Mouse (Mus musculus): Measurements from ENCODE around the gene Map3k9.
A peak's percentile ranks its signal among the peaks of the same experiment; 100 is the strongest.

The Map3k9 gene

GRCm38 (mm10) chr12:81781105-81781909, at the start of gene Map3k9:
Gene Map3k9 (minus strand): TSS chr12:81781175.
- peak; percentile 95 for DNase-seq (ENCODE audit: inconsistent ontology term)

GRCm38 (mm10) chr12:81828355-81828754, 47.4 kb upstream of the Map3k9 start:
- DNase-seq (ENCODE audit: inconsistent ontology term): peak; percentile 80

GRCm38 (mm10) chr12:81822778-81823480, 42.0 kb upstream of the Map3k9 start:
- DNase-seq (ENCODE audit: inconsistent ontology term): no peak

- no peak for DNase-seq (ENCODE audit: inconsistent ontology term)
These were observed 41.2 kb upstream of the Map3k9 start for GRCm38 (mm10) chr12:81822176-81822575.

GRCm38 (mm10) chr12:81820700-81821099, 39.7 kb upstream of the Map3k9 start:
- no peak for DNase-seq (ENCODE audit: inconsistent ontology term)

GRCm38 (mm10) chr12:81817126-81817505, 36.1 kb upstream of the Map3k9 start:
- no peak for DNase-seq (ENCODE audit: inconsistent ontology term)

- peak; percentile 83 for DNase-seq (ENCODE audit: inconsistent ontology term)
These were observed 35.6 kb upstream of the Map3k9 start for GRCm38 (mm10) chr12:81816330-81817125.

GRCm38 (mm10) chr12:81814742-81815141, 33.8 kb upstream of the Map3k9 start:
- no peak for DNase-seq (ENCODE audit: inconsistent ontology term)

- DNase-seq (ENCODE audit: inconsistent ontology term): no peak
These were observed 29.4 kb upstream of the Map3k9 start for GRCm38 (mm10) chr12:81810417-81810816.

- no peak for DNase-seq (ENCODE audit: inconsistent ontology term)
These were observed 27.6 kb upstream of the Map3k9 start for GRCm38 (mm10) chr12:81808596-81808995.

- peak; percentile 40 for DNase-seq (ENCODE audit: inconsistent ontology term)
These were observed 27.0 kb upstream of the Map3k9 start for GRCm38 (mm10) chr12:81807953-81808352.

GRCm38 (mm10) chr12:81807529-81807837, 26.5 kb upstream of the Map3k9 start:
- DNase-seq (ENCODE audit: inconsistent ontology term): peak; percentile 20

GRCm38 (mm10) chr12:81806759-81807528, 26.0 kb upstream of the Map3k9 start:
- peak; percentile 69 for DNase-seq (ENCODE audit: inconsistent ontology term)

- DNase-seq (ENCODE audit: inconsistent ontology term): no peak
These were observed 25.1 kb upstream of the Map3k9 start for GRCm38 (mm10) chr12:81806114-81806513.

GRCm38 (mm10) chr12:81803803-81804202, 22.8 kb upstream of the Map3k9 start:
- DNase-seq (ENCODE audit: inconsistent ontology term): no peak

GRCm38 (mm10) chr12:81803016-81803415, 22.0 kb upstream of the Map3k9 start:
- no peak for DNase-seq (ENCODE audit: inconsistent ontology term)

- DNase-seq (ENCODE audit: inconsistent ontology term): no peak
These were observed 20.2 kb upstream of the Map3k9 start for GRCm38 (mm10) chr12:81801134-81801533.

GRCm38 (mm10) chr12:81796541-81796940, 15.6 kb upstream of the Map3k9 start:
- peak; percentile 64 for DNase-seq (ENCODE audit: inconsistent ontology term)

GRCm38 (mm10) chr12:81792511-81793218, 11.7 kb upstream of the Map3k9 start:
- DNase-seq (ENCODE audit: inconsistent ontology term): no peak

GRCm38 (mm10) chr12:81789499-81789898, 8.5 kb upstream of the Map3k9 start:
- no peak for DNase-seq (ENCODE audit: inconsistent ontology term)

GRCm38 (mm10) chr12:81788672-81789084, 7.7 kb upstream of the Map3k9 start:
- peak; percentile 87 for DNase-seq (ENCODE audit: inconsistent ontology term)

Data from Muller cell, postnatal 12 days (primary cell).